Mouse (Mus musculus) midbrain, embryonic 16.5 days (tissue): ENCODE data around the gene Cherp. TPM values are rescaled to one million over a fixed set of nuclear protein-coding genes. Genes with fewer than 3 reads are reported as not detected.
A peak's percentile ranks its signal among the peaks of the same experiment; 100 is the strongest.

Experiments used
- microRNA-seq: library from miRNA; unstranded; fragments of <30 nt; microRNA quantifications from one replicate; pipeline ENCODE4, GENCODE M21; 2017
- polyA plus RNA-seq: library from polyadenylated mRNA; unstranded; fragments of >200 nt; fragmentation: Nextera tagmentation; extraction: Ambion mirVana; gene quantifications from 2 replicates; pipeline ENCODE4 v1.2.1, GENCODE M21; 2015

Cherp gene
- polyA plus RNA-seq, 1 experiment from 2014 or later: 55.3 TPM

Small RNA genes lying within 50 kb of the gene (microRNA-seq; reads per million reads assigned to microRNA genes)
- gene Mir7068: 1.7 reads per million, percentile 2 among the genes with 10 or more reads in this experiment

Other genes starting within 250 kb of the Cherp start
- 288 and 297 TPM in 2 replicates for gene Ap1m1, start 235.2 kb downstream of the Cherp start, polyA plus RNA-seq
- gene Gm10282, start 170.0 kb downstream of the Cherp start, polyA plus RNA-seq: 9.7 and 11.3 TPM in 2 replicates
- gene Klf2, start 156.2 kb downstream of the Cherp start, polyA plus RNA-seq: 3.6 and 4.0 TPM in 2 replicates
- 56.4 and 57.9 TPM in 2 replicates for gene Eps15l1, start 53.8 kb downstream of the Cherp start, polyA plus RNA-seq
- gene Calr3, start 31.4 kb downstream of the Cherp start, polyA plus RNA-seq: 1.0 and 1.2 TPM in 2 replicates
- gene 1700030K09Rik, start 31.3 kb downstream of the Cherp start, polyA plus RNA-seq: 17.5 and 20.2 TPM in 2 replicates
- gene Slc35e1, start 17.4 kb upstream of the Cherp start, polyA plus RNA-seq: 8.2 and 8.8 TPM in 2 replicates
- gene Med26, start 73.0 kb upstream of the Cherp start, polyA plus RNA-seq: 16.7 and 17.8 TPM in 2 replicates
- gene Smim7, start 95.9 kb upstream of the Cherp start, polyA plus RNA-seq: 132 and 137 TPM in 2 replicates
- 24.8 and 32.3 TPM in 2 replicates for gene Tmem38a, start 96.8 kb upstream of the Cherp start, polyA plus RNA-seq
- gene Nwd1, start 171.5 kb upstream of the Cherp start, polyA plus RNA-seq: 1.4 and 2.5 TPM in 2 replicates
- 173 and 175 TPM in 2 replicates for gene Sin3b, start 248.1 kb upstream of the Cherp start, polyA plus RNA-seq